Mouse (Mus musculus) spleen, adult 2 months (tissue): Measurements from ENCODE around the gene Olfr1152.

Experiments
- CTCF ChIP-seq: fragments of 200-500 bp; IDR thresholded peaks from 2 replicates; pipeline ENCODE4 v1.5.1; 2011; ENCODE audit warnings: mild to moderate bottlenecking, inconsistent platforms; ENCODE audit not compliant: insufficient read depth, insufficient read length, insufficient replicate concordance; ENCODE audit errors: extremely low read depth
- POLR2A ChIP-seq: fragments of 200-500 bp; IDR thresholded peaks from 2 replicates; pipeline ENCODE4 v1.6.1; 2011; ENCODE audit warnings: low read depth, low read length, inconsistent platforms

GRCm38 (mm10) chr2:87866192-87866591, at the start of gene Olfr1152:
- TF ChIP-seq CTCF (no peak), POLR2A (no peak)
